Mouse (Mus musculus): Measurements from ENCODE around the gene Fbrs. TPM values are rescaled to one million over a fixed set of nuclear protein-coding genes. Genes with fewer than 3 reads are reported as not detected.

Fbrs gene
- polyA plus RNA-seq, 1 experiment from 2014 or later: 9.8 TPM

DNA sequence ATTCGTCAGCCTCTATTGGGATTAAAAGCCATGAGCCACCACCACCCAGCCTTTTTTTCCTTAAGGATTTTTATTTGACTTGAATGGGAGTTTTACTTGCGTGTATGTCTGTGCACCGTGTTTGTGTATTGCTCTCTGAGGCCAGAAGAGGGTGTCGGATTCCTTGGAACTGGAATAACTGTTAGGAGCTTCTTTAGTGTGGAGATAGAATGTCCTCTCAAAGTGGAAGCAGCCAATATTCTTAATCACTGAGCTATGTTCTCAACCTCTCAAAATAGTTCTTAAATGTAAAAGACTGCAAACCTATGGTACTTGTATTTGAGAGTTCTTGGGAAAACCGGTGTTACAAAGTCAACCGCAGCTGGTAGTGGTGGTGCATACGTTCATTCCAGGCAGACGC, 32.2 kb downstream of the Fbrs start:
- Histone ChIP-seq H3K4me2 (peak overlapping the region; percentile 53), H3K4me1 (ENCODE audit: control insufficient read depth, insufficient read depth, low read length) (peaks cover 8% of the 10 kb centered on the region), H3K27ac (ENCODE audit: low read depth, low read length) (peak overlapping the region; percentile 97; the same call in 1 of the 2 replicates), H3K9ac (ENCODE audit: low read length) (peak overlapping the region; percentile 87), H3K27me3 (ENCODE audit: control insufficient read depth, insufficient read depth, low read length) (no peaks in the 10 kb centered on the region), H3K4me3 (ENCODE audit: low read depth, low read length) (peak overlapping the region; percentile 81), H3K36me3 (ENCODE audit: control insufficient read depth, insufficient read depth, low read length) (peaks cover 6% of the 10 kb centered on the region), H3K9me3 (ENCODE audit: control insufficient read depth, low read length) (no peaks in the 10 kb centered on the region)
- DNase-seq (ENCODE audit: low spot score, missing footprints): no peak
- ATAC-seq (ENCODE audit: low FRiP score): no peak
- 36% methylated on average over 8 of the region's 8 CpGs for WGBS

DNA sequence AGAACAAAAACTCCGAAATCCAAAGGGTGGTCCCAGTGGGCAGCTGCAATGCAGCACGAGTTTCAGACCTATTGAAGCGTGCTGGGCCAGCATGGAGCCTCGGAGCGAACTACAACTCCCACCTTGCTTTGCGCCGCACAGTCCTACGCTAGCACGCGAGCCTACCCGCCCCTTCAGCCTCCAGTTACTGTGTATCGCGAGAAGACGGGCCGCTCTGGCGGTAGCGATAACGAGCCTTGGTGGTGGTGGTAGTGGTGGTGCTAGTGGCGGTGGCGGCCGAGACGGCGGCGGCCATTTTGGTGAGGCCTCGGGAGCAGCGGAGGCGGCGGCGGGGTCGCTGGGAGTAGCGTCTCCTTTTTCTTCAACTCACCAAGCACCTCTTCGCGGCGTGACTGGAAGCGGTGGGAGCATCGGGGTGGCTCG, 32.8 kb downstream of the Fbrs start, which contains the start of gene Srcap:
Gene Srcap (plus strand): TSS at position 176 of the 423 bp plus-strand sequence.
- no peaks in the 10 kb centered on the region for H3K27me3 ChIP-seq (ENCODE audit: control insufficient read depth, insufficient read depth, low read length)
- peak within 1 kb of the TSS; percentile 97 for H3K27ac ChIP-seq (ENCODE audit: low read depth, low read length)
- H3K9ac ChIP-seq (ENCODE audit: low read length): peak within 1 kb of the TSS; percentile 87
- peak; percentile 98 for ATAC-seq (ENCODE audit: low FRiP score)
- under 1% methylated on average over 37 of the region's 37 CpGs for WGBS
- H3K4me1 ChIP-seq (ENCODE audit: control insufficient read depth, insufficient read depth, low read length): peaks cover 8% of the 10 kb centered on the region
- DNase-seq (ENCODE audit: low spot score, missing footprints): peak; percentile 98
- peak within 1 kb of the TSS; percentile 53 for H3K4me2 ChIP-seq
- H3K9me3 ChIP-seq (ENCODE audit: control insufficient read depth, low read length): no peaks in the 10 kb centered on the region
- peak within 1 kb of the TSS; percentile 81 for H3K4me3 ChIP-seq (ENCODE audit: low read depth, low read length)
- H3K36me3 ChIP-seq (ENCODE audit: control insufficient read depth, insufficient read depth, low read length): peaks cover 8% of the 10 kb centered on the region

DNA sequence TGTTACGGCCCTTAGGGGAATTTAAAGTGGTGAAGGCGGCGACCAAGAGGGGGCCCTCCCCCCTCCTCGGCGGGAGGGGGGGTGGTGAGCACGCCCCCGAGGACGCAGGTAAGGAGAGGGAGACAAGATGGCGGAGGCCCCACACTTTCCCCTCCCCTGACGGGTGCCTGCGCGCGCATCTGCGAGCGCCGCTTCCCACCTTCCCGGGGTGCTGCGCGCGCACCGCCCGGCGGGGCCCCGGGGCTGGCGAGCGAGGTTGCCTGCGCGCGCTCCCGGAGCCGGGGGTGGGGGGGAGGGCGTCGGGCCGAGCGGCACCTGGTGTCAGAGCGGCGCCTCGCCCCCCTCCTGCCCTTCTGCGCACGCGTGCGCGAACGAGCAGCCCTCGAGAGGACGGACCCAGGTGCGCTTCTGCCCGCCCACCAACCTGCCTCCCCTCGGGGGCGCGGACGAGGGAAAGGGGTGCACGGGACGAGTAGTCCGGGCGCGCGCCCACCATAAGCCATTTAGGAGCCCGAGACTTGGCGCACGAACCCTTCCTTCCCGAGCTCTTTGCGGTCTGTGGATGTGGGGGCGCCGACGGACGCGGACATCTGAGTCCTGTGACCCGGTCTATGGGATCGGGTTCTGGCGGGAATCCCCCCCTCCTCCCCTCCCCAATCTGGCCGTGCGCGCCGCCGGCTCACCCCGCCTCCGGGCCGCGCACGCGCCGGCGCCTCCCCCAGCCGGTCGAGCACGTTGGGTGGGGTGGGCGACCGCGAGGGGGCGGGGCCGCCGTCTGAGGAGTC, 33.4 kb downstream of the Fbrs start:
- Histone ChIP-seq H3K27ac (ENCODE audit: low read depth, low read length) (peak overlapping the region; percentile 97), H3K9me3 (ENCODE audit: control insufficient read depth, low read length) (no peaks in the 10 kb centered on the region), H3K4me3 (ENCODE audit: low read depth, low read length) (peak overlapping the region; percentile 81), H3K4me1 (ENCODE audit: control insufficient read depth, insufficient read depth, low read length) (peaks cover 8% of the 10 kb centered on the region), H3K4me2 (peak overlapping the region; percentile 53), H3K36me3 (ENCODE audit: control insufficient read depth, insufficient read depth, low read length) (peaks cover 8% of the 10 kb centered on the region), H3K9ac (ENCODE audit: low read length) (peak overlapping the region; percentile 87), H3K27me3 (ENCODE audit: control insufficient read depth, insufficient read depth, low read length) (no peaks in the 10 kb centered on the region)
- DNase-seq (ENCODE audit: low spot score, missing footprints) (peak; percentile 99), ATAC-seq (ENCODE audit: low FRiP score) (peak; percentile 85)
- WGBS: under 1% methylated on average over 55 of the region's 93 CpGs

DNA sequence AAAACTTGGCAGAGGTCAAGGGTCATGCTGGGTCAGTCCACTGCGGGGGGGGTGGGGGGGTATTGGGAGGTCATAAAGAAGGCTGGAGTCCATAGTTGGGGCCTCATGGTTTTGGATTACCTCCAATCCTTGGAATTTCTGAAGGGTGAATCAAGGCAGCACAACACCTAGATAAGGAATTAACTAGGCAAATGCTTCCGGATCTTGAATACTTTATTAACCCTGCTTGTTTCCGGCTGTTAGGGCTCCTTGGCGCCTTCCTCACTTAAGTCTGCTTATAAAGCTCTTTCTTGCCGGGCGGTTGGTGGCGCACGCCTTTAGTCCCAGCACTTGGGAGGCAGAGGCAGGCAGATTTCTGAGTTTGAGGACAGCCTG, 34.0 kb downstream of the Fbrs start:
- 48% methylated on average over 8 of the region's 8 CpGs for WGBS
- no peaks in the 10 kb centered on the region for H3K27me3 ChIP-seq (ENCODE audit: control insufficient read depth, insufficient read depth, low read length)
- H3K27ac ChIP-seq (ENCODE audit: low read depth, low read length): no peak overlapping the region
- H3K9me3 ChIP-seq (ENCODE audit: control insufficient read depth, low read length): no peaks in the 10 kb centered on the region
- no peak for ATAC-seq (ENCODE audit: low FRiP score)
- H3K36me3 ChIP-seq (ENCODE audit: control insufficient read depth, insufficient read depth, low read length): peaks cover 9% of the 10 kb centered on the region
- H3K4me1 ChIP-seq (ENCODE audit: control insufficient read depth, insufficient read depth, low read length): peaks cover 8% of the 10 kb centered on the region
- peak overlapping the region; percentile 87 for H3K9ac ChIP-seq (ENCODE audit: low read length)
- DNase-seq (ENCODE audit: low spot score, missing footprints): no peak
- H3K4me2 ChIP-seq: peak overlapping the region; percentile 53
- H3K4me3 ChIP-seq (ENCODE audit: low read depth, low read length): peak overlapping the region; percentile 81

DNA sequence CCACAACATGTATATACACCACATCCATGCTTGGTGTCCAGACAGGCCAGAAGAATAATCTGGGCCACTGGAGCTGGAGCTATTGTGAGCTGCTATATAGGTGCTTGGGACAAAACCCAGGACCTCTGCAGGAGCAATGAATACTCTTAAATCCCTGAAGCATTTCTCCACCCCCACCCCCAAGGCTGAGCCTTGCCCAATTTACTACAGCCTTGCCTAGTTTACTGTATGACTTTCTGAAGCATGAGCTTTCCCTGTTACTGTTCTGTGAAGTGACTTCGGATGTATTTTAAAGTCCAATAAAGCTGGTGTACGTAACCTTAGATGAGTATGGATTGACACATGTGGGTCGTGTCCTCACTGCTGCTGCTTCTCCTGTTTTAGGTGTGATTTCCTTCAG, 34.8 kb downstream of the Fbrs start:
- Histone ChIP-seq H3K27me3 (ENCODE audit: control insufficient read depth, insufficient read depth, low read length) (no peaks in the 10 kb centered on the region), H3K9ac (ENCODE audit: low read length) (no peak overlapping the region), H3K27ac (ENCODE audit: low read depth, low read length) (no peak overlapping the region), H3K36me3 (ENCODE audit: control insufficient read depth, insufficient read depth, low read length) (peaks cover 11% of the 10 kb centered on the region), H3K4me2 (peak overlapping the region; percentile 53; the same call in 1 of the 2 replicates), H3K4me3 (ENCODE audit: low read depth, low read length) (no peak overlapping the region), H3K9me3 (ENCODE audit: control insufficient read depth, low read length) (no peaks in the 10 kb centered on the region), H3K4me1 (ENCODE audit: control insufficient read depth, insufficient read depth, low read length) (peaks cover 8% of the 10 kb centered on the region)
- ATAC-seq (ENCODE audit: low FRiP score) (no peak), DNase-seq (ENCODE audit: low spot score, missing footprints) (no peak)
- WGBS: 95% methylated on average over 3 of the region's 3 CpGs

DNA sequence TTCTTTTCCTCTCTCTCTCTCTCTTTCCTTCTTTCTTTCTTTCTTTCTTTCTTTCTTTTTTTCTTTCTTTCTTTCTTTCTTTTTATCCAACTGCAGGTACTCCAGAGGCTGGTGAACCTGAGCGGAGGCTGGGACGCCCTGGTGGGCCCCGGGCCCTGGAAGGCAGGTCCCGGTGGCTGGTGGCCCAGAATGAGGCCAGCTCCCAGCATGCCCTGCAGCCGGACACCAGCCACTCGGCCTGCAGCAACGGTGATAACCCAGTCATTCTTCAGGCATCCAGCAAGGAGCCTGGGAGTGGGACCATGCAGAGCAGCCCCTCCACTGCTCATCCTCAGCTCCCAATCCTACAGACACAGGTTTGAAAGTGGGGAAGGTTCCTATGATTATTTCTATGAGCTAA, 36.8 kb downstream of the Fbrs start:
- Histone ChIP-seq H3K36me3 (ENCODE audit: control insufficient read depth, insufficient read depth, low read length) (peaks cover 20% of the 10 kb centered on the region), H3K27me3 (ENCODE audit: control insufficient read depth, insufficient read depth, low read length) (no peaks in the 10 kb centered on the region), H3K27ac (ENCODE audit: low read depth, low read length) (no peak overlapping the region), H3K9ac (ENCODE audit: low read length) (no peak overlapping the region), H3K4me2 (no peak overlapping the region), H3K9me3 (ENCODE audit: control insufficient read depth, low read length) (no peaks in the 10 kb centered on the region), H3K4me3 (ENCODE audit: low read depth, low read length) (no peak overlapping the region), H3K4me1 (ENCODE audit: control insufficient read depth, insufficient read depth, low read length) (peaks cover 8% of the 10 kb centered on the region)
- no peak for DNase-seq (ENCODE audit: low spot score, missing footprints)
- 91% methylated on average over 7 of the region's 7 CpGs for WGBS
- no peak for ATAC-seq (ENCODE audit: low FRiP score)

DNA sequence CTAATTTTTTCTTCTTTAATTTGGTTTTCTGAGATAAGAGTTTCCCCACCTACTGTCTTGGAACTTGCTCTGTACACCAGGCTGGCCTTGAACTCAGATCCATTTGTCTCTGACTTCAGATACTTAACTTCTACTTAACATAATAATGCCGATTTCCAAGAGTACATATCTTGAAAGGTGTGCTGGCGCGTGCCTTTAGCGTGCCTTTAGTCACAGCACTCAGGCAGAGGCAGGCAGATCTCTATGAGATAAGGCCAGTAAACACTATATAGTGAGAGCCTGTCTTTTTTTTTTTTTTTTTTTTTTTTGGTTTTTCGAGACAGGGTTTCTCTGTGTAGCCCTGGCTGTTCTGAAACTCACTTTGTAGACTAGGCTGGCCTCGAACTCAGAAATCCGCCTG, 37.3 kb downstream of the Fbrs start:
- DNase-seq (ENCODE audit: low spot score, missing footprints) (no peak), ATAC-seq (ENCODE audit: low FRiP score) (no peak)
- H3K27me3 ChIP-seq (ENCODE audit: control insufficient read depth, insufficient read depth, low read length): no peaks in the 10 kb centered on the region
- no peak overlapping the region for H3K9ac ChIP-seq (ENCODE audit: low read length)
- H3K4me1 ChIP-seq (ENCODE audit: control insufficient read depth, insufficient read depth, low read length): peaks cover 5% of the 10 kb centered on the region
- peaks cover 22% of the 10 kb centered on the region for H3K36me3 ChIP-seq (ENCODE audit: control insufficient read depth, insufficient read depth, low read length)
- H3K4me3 ChIP-seq (ENCODE audit: low read depth, low read length): no peak overlapping the region
- no peak overlapping the region for H3K27ac ChIP-seq (ENCODE audit: low read depth, low read length)
- H3K4me2 ChIP-seq: no peak overlapping the region
- H3K9me3 ChIP-seq (ENCODE audit: control insufficient read depth, low read length): no peaks in the 10 kb centered on the region
- WGBS: 96% methylated on average over 6 of the region's 7 CpGs

DNA sequence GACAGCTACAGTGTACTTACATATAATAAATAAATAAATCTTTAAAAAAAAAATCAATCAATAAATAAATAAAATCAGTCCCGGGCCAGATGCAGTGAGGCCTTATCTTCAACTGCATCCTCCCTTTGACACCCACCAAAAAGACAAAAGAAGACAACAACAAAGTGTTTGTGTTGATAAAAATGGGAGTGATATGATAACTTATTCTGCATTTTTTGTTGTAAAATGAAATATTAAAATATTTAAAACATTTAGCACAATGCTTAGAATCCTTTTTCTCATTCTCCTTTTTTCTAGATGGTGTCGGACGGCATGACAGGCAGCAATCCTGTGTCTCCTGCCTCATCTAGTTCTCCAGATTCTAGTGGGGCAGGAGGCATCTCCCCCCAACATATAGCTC, 40.3 kb downstream of the Fbrs start, which contains the start of gene Gm42715:
Gene Gm42715 (plus strand): TSS at position 301 of the 400 bp plus-strand sequence.
- no peak for ATAC-seq (ENCODE audit: low FRiP score)
- Histone ChIP-seq H3K4me1 (ENCODE audit: control insufficient read depth, insufficient read depth, low read length) (no peaks in the 10 kb centered on the region), H3K9ac (ENCODE audit: low read length) (no peak within 1 kb of the TSS), H3K4me3 (ENCODE audit: low read depth, low read length) (no peak within 1 kb of the TSS), H3K4me2 (no peak within 1 kb of the TSS), H3K36me3 (ENCODE audit: control insufficient read depth, insufficient read depth, low read length) (peaks cover 42% of the 10 kb centered on the region), H3K27ac (ENCODE audit: low read depth, low read length) (no peak within 1 kb of the TSS), H3K9me3 (ENCODE audit: control insufficient read depth, low read length) (no peaks in the 10 kb centered on the region), H3K27me3 (ENCODE audit: control insufficient read depth, insufficient read depth, low read length) (no peaks in the 10 kb centered on the region)
- DNase-seq (ENCODE audit: low spot score, missing footprints): no peak
- WGBS: 99% methylated on average over 3 of the region's 3 CpGs

Measured in midbrain, embryonic 11.5 days (tissue).